Mouse (Mus musculus) megakaryocyte, embryonic 14.5 days (primary cell): Measurements from ENCODE around the gene Nab2. TPM values are rescaled to one million over a fixed set of nuclear protein-coding genes. Genes with fewer than 3 reads are reported as not detected.

Experiments
- H3K27me3 ChIP-seq: replicated peaks from 2 replicates; pipeline ENCODE3; 2012; ENCODE audit warnings: inconsistent platforms
- H3K36me3 ChIP-seq: replicated peaks from 2 replicates; pipeline ENCODE3; 2012; ENCODE audit warnings: low read length, inconsistent platforms, mixed read lengths
- H3K4me1 ChIP-seq: 2 replicates; pipeline ENCODE4 v1.6.1; 2012; ENCODE audit warnings: inconsistent platforms
- H3K4me3 ChIP-seq: replicated peaks from 2 replicates; pipeline ENCODE3; 2012; ENCODE audit warnings: moderate library complexity, mild to moderate bottlenecking, inconsistent platforms
- H3K9me3 ChIP-seq: 2 replicates; pipeline ENCODE4 v1.6.1; 2012; ENCODE audit warnings: inconsistent platforms
- FLI1 ChIP-seq: IDR thresholded peaks from 2 replicates; pipeline ENCODE4 v1.6.1; 2012; ENCODE audit warnings: low read length, inconsistent platforms, mixed read lengths
- GATA1 ChIP-seq: IDR thresholded peaks from 3 replicates; pipeline ENCODE4 v1.6.1; 2012; ENCODE audit warnings: mixed read lengths, low read length, inconsistent platforms, borderline replicate concordance
- polyA plus RNA-seq: library from polyadenylated mRNA; stranded (reverse); fragments of >175 nt; gene quantifications from 2 replicates; pipeline ENCODE4 v1.2.3, GENCODE M21; 2012; ENCODE audit warnings: low replicate concordance; ENCODE audit not compliant: insufficient read depth

The Nab2 gene
- polyA plus RNA-seq, 1 experiment = 21.3 TPM

- H3K4me1 ChIP-seq = no peaks in the 10 kb centered on the region; the same call in 1 of the 2 replicates
- H3K9me3 ChIP-seq = no peaks in the 10 kb centered on the region
- H3K27me3 ChIP-seq = no peaks in the 10 kb centered on the region
- H3K36me3 ChIP-seq = peaks cover 40% of the 10 kb centered on the region
- H3K4me3 ChIP-seq = no peak overlapping the region
- TF ChIP-seq GATA1 (no peak), FLI1 (no peak)
These were observed 27.4 kb upstream of the Nab2 start for GRCm38 (mm10) chr10:127695775-127696174.

GRCm38 (mm10) chr10:127694636-127695035 is 26.3 kb upstream of the Nab2 start:
- no peak overlapping the region for H3K4me3 ChIP-seq
- peaks cover 46% of the 10 kb centered on the region for H3K36me3 ChIP-seq
- no peaks in the 10 kb centered on the region for H3K27me3 ChIP-seq
- no peaks in the 10 kb centered on the region for H3K9me3 ChIP-seq
- no peak for TF ChIP-seq FLI1
- TF ChIP-seq GATA1 = no peak
- H3K4me1 ChIP-seq = no peaks in the 10 kb centered on the region; the same call in 1 of the 2 replicates

GRCm38 (mm10) chr10:127691053-127691452 is 22.7 kb upstream of the Nab2 start:
- Histone ChIP-seq H3K27me3 (no peaks in the 10 kb centered on the region), H3K4me1 (peaks cover 1% of the 10 kb centered on the region), H3K4me3 (no peak overlapping the region), H3K36me3 (peaks cover 32% of the 10 kb centered on the region), H3K9me3 (no peaks in the 10 kb centered on the region)
- TF ChIP-seq GATA1 = no peak
- no peak for TF ChIP-seq FLI1

DNA sequence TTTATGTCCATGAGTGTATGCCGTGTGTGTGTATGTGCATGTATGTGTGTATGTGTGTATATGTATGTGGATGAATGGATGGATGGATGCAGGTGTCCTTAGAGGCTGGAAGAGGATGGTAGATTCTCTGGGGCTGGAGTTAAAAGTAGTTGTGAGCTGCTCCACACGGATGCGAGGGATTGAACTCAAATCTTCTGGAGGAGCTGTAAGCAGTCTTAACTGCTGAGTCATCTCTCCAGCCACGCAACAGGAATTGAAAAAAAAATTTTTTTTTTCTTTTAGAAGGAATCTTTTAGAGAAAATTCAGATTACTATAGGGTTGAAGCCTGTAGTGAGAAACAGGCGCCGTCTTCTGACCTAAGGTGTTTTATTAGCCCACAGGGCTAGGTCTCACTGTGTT is 14.5 kb upstream of the Nab2 start:
- TF ChIP-seq FLI1 (no peak), GATA1 (no peak)
- Histone ChIP-seq H3K4me1 (peaks cover 22% of the 10 kb centered on the region), H3K9me3 (no peaks in the 10 kb centered on the region), H3K36me3 (peaks cover 3% of the 10 kb centered on the region), H3K27me3 (no peaks in the 10 kb centered on the region), H3K4me3 (no peak overlapping the region)

- Histone ChIP-seq H3K27me3 (no peaks in the 10 kb centered on the region), H3K9me3 (no peaks in the 10 kb centered on the region), H3K4me3 (no peak overlapping the region), H3K4me1 (peaks cover 32% of the 10 kb centered on the region), H3K36me3 (peaks cover 3% of the 10 kb centered on the region)
- TF ChIP-seq FLI1 (no peak), GATA1 (no peak)
These were observed 11.5 kb upstream of the Nab2 start for GRCm38 (mm10) chr10:127679881-127680280.

DNA sequence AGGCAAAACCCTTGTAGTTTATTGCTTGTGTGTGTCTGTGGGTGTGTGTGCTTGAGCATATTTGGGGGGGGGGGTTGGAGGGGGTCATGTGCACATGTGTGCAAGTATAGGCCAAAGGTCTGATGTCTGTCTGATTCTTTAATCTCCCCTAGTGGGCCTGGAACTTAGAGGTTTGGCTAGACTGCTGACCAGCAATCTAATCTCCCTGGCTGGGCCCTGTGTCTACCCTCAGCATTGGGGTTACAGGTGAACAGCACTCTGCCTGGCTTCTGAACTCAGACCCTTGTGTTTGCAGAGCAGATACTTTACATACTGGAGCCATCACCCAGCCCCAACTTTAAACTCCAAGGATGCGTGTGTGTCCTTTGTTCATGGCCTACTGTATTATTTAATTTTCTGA is 10.8 kb upstream of the Nab2 start:
- H3K36me3 ChIP-seq = peaks cover 3% of the 10 kb centered on the region
- peaks cover 34% of the 10 kb centered on the region for H3K4me1 ChIP-seq
- no peaks in the 10 kb centered on the region for H3K9me3 ChIP-seq
- TF ChIP-seq GATA1 (no peak), FLI1 (no peak)
- H3K4me3 ChIP-seq = no peak overlapping the region
- no peaks in the 10 kb centered on the region for H3K27me3 ChIP-seq

- TF ChIP-seq GATA1 (no peak), FLI1 (no peak)
- Histone ChIP-seq H3K27me3 (no peaks in the 10 kb centered on the region), H3K36me3 (peaks cover 3% of the 10 kb centered on the region), H3K9me3 (no peaks in the 10 kb centered on the region), H3K4me3 (peak overlapping the region; percentile 94), H3K4me1 (peaks cover 35% of the 10 kb centered on the region)
These were observed 9.4 kb upstream of the Nab2 start for GRCm38 (mm10) chr10:127677591-127678336.

GRCm38 (mm10) chr10:127676691-127677548 is 8.6 kb upstream of the Nab2 start:
- TF ChIP-seq FLI1 (peak; percentile 65; the same call in 1 of the 2 replicates), GATA1 (peak; percentile 7; the same call in 1 of the 3 replicates)
- Histone ChIP-seq H3K27me3 (no peaks in the 10 kb centered on the region), H3K36me3 (peaks cover 3% of the 10 kb centered on the region), H3K9me3 (no peaks in the 10 kb centered on the region), H3K4me3 (peak overlapping the region; percentile 94), H3K4me1 (peaks cover 28% of the 10 kb centered on the region)

GRCm38 (mm10) chr10:127675859-127676398 is 7.6 kb upstream of the Nab2 start:
- peak overlapping the region; percentile 94 for H3K4me3 ChIP-seq
- TF ChIP-seq FLI1 = no peak
- no peak for TF ChIP-seq GATA1
- H3K4me1 ChIP-seq = peaks cover 32% of the 10 kb centered on the region

DNA sequence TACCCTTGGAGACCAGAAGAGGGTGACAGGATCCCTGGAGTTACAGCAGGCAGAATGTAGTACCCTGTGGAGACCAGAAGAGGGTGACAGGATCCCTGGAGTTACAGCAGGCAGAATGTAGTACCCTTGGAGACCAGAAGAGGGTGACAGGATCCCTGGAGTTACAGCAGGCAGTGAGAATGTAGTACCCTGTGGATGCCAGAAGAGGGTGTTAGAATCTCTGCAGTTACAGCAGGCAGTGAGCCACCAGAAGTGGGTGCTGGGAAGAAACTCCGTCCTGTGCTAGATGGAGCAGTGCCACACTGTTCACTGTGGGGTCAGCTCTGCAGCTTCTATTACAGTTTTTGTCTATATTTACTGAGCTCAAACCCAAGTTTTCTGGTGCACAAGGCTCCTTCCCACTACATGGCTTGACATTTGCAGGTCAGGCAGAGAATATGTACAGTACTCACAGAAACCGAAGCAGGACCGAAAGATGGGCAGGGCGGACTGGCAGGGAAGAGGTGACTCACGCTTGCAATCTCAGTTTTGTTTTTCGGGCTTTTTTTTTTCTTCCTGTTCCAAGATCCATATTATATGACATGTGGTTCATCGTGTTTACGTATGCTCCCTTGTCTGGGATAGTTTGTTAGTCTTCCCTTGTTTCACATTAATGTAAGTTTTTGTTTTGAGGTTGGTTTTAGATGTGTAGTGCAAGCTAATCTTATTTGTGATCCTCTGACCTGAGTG is 6.6 kb upstream of the Nab2 start:
- Histone ChIP-seq H3K36me3 (no peaks in the 10 kb centered on the region), H3K4me3 (peak overlapping the region; percentile 76), H3K4me1 (peaks cover 42% of the 10 kb centered on the region), H3K27me3 (no peaks in the 10 kb centered on the region), H3K9me3 (no peaks in the 10 kb centered on the region)
- TF ChIP-seq FLI1 (no peak), GATA1 (no peak)

More at GRCm38 (mm10) chr10:127675859-127676398, 7.6 kb upstream of the Nab2 start:
- no peaks in the 10 kb centered on the region for H3K27me3 ChIP-seq
- peaks cover under 1% of the 10 kb centered on the region for H3K36me3 ChIP-seq
- H3K9me3 ChIP-seq = no peaks in the 10 kb centered on the region
